Mouse (Mus musculus) bone marrow macrophage, adult 2 months (primary cell): ENCODE results near the gene Abcb4. TPM values are rescaled to one million over a fixed set of nuclear protein-coding genes. Genes with fewer than 3 reads are reported as not detected.
"Not testable (repeated sequence)": the region's sequence is repeated elsewhere in the genome, so short reads cannot be mapped to it uniquely, and the experiment has no call there.

ENCODE experiments used
- H3K27ac ChIP-seq: 2 replicates; pipeline ENCODE4 v1.5.1; 2012; ENCODE audit warnings: low read depth, low read length; ENCODE audit not compliant: insufficient read depth
- H3K4me1 ChIP-seq: 2 replicates; pipeline ENCODE4 v1.6.1; 2012; ENCODE audit warnings: low read length; ENCODE audit not compliant: control insufficient read depth, insufficient read depth
- H3K4me3 ChIP-seq: 2 replicates; pipeline ENCODE4 v1.5.1; 2012; ENCODE audit warnings: mild to moderate bottlenecking, low read length, moderate library complexity; ENCODE audit not compliant: insufficient read depth
- CTCF ChIP-seq: IDR thresholded peaks from 2 replicates; pipeline ENCODE4 v1.5.1; 2012; ENCODE audit warnings: low read depth, mild to moderate bottlenecking, low read length, moderate library complexity
- POLR2A ChIP-seq: IDR thresholded peaks from 2 replicates; pipeline ENCODE4 v1.6.1; 2012; ENCODE audit warnings: mild to moderate bottlenecking, low read depth, low read length, borderline replicate concordance
- polyA plus RNA-seq: library from polyadenylated mRNA; stranded (reverse); fragments of >200 nt; gene quantifications from 2 replicates; pipeline ENCODE4 v1.2.4, GENCODE M21; 2012; ENCODE audit not compliant: missing spikeins, insufficient read depth, insufficient read length

Abcb4 gene
- polyA plus RNA-seq, 1 experiment, result 11.2 TPM

DNA sequence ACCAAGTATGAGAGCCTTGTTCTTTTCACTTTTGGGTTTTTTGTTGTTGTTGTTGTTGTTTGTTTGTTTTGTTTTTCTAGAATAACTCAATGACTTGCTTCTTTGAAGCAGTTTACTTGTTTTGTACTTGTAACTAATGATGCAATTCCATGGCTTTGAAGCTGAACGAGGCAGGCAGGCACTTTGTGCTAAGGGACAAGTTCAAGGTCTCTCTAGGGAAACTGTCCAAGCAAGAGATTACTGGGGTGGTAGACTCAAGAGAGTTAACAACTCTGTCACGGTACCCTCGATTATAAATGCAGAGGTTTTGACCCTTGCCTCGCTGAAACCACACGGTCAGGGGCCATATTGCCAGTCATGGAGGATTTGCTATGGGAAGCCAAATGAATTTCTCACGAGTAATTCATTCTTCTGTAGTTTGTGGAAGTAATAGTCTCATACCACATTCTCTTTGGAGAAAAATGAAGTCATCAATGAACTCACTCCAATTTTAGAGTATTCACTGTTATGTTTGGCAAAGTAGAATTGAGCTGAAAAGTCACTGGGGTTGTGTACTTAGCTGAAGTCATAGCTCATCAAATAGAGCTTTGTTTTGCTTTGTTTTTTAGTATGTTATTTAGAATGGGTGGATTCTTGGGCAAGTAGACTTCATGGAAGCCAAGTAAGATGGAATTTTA is 8.8 kb downstream of the Abcb4 start:
- TF ChIP-seq POLR2A (no peak), CTCF (no peak)
- H3K27ac ChIP-seq, result no peak overlapping the region
- H3K4me1 ChIP-seq, result peaks cover 8% of the 10 kb centered on the region
- H3K4me3 ChIP-seq, result no peak overlapping the region

DNA sequence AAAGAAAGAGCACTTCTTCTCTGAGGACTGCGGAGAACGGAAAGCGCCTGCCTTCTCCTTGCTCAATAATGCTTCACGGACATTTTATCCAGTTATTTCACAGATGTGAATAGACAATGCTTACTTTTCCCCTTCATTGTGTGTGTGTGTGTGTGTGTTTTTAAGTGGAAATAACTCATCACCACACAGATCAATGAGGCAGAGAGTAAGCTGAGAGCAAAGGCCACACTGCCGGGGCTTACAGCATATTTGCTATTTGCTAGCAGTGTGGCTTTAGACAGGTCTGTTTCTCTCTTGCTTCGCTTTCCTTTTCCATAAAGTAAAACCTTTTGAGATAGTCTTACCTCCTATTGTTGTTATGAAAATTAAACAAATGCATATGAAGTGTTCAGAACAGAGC is 11.0 kb downstream of the Abcb4 start:
- TF ChIP-seq CTCF (no peak), POLR2A (no peak)
- Histone ChIP-seq H3K4me1 (no peaks in the 10 kb centered on the region), H3K27ac (no peak overlapping the region)

DNA sequence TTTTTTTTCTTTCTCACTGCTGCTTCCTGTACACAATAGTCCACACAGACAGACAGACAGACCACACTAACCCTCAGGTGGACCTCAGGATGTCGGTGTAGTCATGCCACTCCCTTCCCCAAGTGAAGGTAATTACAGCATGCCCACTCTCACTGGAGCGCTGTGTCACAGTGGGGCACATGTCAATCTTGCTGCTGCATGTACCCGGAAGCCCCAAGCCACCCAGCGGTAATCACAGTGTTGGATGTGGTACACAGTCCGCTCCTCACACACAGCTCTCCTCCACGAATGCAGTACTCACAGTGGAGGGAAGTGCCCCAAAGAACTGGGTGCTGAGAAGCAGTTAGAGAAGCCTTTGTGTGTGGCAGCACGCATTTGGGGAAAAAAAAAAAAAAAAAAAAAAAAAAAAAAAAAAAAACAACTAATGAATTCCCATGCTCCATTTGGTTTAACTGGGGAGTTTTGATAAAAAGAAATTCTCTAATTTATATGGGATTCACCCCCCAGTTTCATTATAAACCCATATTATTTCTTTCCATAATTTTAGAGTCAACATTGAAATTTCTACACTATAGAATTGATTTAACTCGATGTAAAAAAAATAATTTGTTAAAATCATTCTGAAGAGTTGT is 18.2 kb downstream of the Abcb4 start:
- TF ChIP-seq POLR2A, result no peak
- TF ChIP-seq CTCF, result no peak
- H3K27ac ChIP-seq, result no peak overlapping the region
- peaks cover 2% of the 10 kb centered on the region; the same call in 1 of the 2 replicates for H3K4me1 ChIP-seq
- no peak overlapping the region for H3K4me3 ChIP-seq

More for the DNA sequence above, 11.0 kb downstream of the Abcb4 start:
- no peak overlapping the region for H3K4me3 ChIP-seq

DNA sequence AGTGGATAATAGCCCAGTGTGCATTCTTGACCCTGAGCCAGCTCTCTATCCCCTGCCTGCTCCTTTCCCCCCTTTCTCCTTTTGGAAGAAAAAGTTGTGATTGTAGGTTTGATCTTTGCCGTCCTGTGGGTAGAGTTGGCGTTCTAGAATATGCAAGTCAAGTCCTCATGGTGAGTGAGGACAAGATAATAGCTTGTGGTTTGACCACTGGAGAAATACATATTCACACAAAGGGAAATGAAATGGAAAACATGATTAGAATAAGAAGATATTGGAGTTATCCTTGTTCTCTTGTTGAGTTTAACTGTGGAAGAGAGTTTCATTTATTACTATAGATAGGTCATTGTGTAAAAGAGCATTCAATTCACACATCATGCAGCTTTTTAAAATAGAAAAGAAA is 22.9 kb downstream of the Abcb4 start:
- H3K4me1 ChIP-seq, result peaks cover 4% of the 10 kb centered on the region
- no peak overlapping the region for H3K4me3 ChIP-seq
- no peak overlapping the region for H3K27ac ChIP-seq
- TF ChIP-seq POLR2A, result no peak
- TF ChIP-seq CTCF, result no peak

DNA sequence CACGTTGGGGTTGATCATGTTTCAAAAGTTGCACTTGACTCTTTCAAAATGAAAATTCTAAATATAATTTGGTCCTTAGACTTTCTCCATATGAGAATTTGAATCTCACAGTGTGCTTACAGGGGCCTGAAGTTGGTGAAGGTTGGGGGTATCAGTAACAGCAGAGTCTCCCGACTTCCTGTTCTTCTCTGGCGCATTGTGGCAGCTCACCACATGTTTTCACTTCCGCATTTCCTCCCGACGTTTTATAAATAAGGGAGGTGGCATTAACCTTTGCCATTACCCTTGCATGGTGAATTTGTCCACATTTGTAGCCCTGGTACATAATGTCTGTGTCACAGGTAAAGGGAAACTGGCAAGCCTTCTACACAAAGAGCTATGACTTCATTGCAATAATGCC is 23.6 kb downstream of the Abcb4 start:
- no peak overlapping the region for H3K27ac ChIP-seq
- H3K4me3 ChIP-seq, result no peak overlapping the region
- peaks cover 4% of the 10 kb centered on the region for H3K4me1 ChIP-seq
- no peak for TF ChIP-seq CTCF
- TF ChIP-seq POLR2A, result no peak

DNA sequence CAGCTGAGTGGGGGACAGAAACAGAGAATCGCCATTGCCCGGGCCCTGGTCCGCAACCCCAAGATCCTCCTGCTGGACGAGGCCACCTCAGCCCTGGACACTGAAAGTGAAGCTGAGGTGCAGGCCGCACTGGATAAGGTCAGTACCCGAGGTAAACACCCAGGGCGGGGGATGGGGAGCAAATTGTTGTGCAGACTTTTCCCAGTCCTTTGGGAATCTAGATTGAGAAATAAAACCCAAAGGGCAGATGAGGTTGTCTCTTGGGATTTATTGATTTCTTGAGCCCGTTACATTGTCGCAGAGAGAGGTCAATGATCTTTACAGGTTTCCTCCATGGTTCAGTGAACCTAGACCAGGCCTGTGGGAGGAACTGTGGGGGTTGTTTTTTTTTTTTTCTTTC is 34.9 kb downstream of the Abcb4 start:
- no peaks in the 10 kb centered on the region for H3K4me1 ChIP-seq
- TF ChIP-seq POLR2A, result no peak
- TF ChIP-seq CTCF, result no peak
- no peak overlapping the region for H3K27ac ChIP-seq
- no peak overlapping the region for H3K4me3 ChIP-seq

DNA sequence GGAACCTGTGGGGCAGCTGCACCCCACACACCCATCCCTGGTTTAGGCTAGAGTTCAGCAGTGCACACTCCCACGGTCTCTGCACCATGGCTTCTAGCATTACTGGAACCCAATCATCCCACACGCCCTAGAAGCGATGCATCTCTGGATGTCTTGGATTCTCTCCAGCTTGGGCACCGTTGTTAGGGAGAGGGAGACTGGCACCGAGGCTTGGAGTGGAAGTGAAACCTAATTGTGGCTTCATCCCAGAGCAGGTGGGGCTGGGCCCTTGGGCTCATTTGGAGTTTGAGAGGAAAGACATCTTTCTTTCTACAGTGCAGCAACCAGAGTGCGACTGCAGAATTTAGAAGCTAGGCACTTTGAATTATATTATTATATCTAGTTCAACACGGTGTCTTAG is 44.4 kb downstream of the Abcb4 start:
- no peak for TF ChIP-seq CTCF
- no peak for TF ChIP-seq POLR2A
- no peak overlapping the region for H3K4me3 ChIP-seq
- H3K27ac ChIP-seq, result no peak overlapping the region
- H3K4me1 ChIP-seq, result no peaks in the 10 kb centered on the region; the same call in 1 of the 2 replicates

DNA sequence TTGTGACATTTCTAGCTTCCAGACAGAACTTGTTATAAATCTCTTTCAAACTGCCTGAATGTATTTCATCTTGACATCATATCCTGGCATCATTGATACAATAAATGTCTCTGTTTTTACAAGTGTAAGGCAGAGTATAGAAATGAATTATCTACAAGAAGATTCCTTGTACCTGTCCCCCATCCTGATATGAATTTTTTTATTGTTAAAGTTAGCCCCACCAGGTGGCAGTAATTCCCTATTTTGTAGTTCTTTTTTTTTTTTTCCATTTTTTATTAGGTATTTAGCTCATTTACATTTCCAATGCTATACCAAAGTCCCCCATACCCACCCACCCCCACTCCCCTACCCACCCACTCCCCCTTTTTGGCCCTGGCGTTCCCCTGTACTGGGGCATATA is 47.7 kb downstream of the Abcb4 start:
- H3K4me1 ChIP-seq, H3K27ac ChIP-seq, H3K4me3 ChIP-seq: not testable (repeated sequence)

DNA sequence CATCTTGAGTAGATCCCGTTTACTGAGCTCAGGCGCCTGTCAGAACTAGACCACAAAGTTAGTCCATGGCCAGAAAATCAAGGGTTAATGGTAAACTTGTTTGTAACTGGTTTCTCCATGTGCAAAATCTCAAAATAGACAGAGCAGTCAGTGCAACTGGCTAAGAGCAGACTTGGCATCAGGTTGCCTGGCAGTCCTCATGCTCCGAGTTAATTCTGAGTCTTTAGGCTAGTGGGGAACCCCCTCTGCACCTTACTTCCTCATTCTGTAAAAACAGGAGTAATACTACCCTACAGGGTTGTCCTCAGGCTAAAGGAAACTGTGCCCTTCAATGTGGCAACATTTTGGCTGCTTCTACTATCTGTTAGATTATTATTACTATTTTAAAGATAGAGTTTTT is 50.3 kb downstream of the Abcb4 start:
- no peak overlapping the region for H3K4me3 ChIP-seq
- peaks cover 7% of the 10 kb centered on the region for H3K4me1 ChIP-seq
- TF ChIP-seq CTCF, result no peak
- no peak for TF ChIP-seq POLR2A
- no peak overlapping the region for H3K27ac ChIP-seq

DNA sequence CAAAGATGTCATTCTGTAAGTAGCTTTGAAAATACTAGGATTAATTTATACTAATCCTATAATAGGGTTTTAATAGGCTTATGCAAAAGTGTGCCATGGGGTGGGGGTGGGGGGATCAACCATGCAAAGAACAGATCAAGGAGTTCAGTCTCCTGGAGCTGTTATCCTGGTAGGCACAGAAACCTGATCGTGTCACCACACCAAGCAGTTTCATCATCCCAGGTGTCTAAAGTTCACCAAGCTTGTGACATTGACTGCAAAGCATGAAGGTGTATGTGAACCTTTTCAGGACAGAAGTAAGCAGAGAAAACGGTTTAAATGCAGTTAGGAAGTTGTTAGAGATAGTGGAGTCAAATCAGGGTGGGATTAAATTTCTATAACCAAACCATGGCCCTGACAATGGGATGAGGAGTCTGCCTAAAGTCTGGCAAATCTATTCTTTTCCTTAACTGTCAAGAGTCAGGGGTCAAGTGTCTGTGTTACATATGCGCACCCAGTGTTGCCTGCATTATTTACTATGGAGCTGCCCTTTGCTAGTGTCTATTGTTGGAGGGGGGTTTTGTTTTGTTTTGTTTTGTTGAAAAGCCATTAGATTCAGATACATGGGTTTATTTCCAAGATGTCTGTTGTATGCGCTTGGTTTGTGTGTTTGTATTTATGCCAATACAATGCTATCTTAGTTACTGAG is 54.0 kb downstream of the Abcb4 start:
- peaks cover 7% of the 10 kb centered on the region for H3K4me1 ChIP-seq
- H3K27ac ChIP-seq, result no peak overlapping the region
- H3K4me3 ChIP-seq, result no peak overlapping the region
- no peak for TF ChIP-seq POLR2A
- TF ChIP-seq CTCF, result no peak
